Mouse (Mus musculus) CD4-positive, CD25-positive, alpha-beta regulatory T cell, adult 4 months (primary cell): ENCODE results near the gene Fam129c. TPM values are rescaled to one million over a fixed set of nuclear protein-coding genes. Genes with fewer than 3 reads are reported as not detected.
A peak's percentile ranks its signal among the peaks of the same experiment; 100 is the strongest.

ENCODE experiments used
- ATAC-seq: one replicate; pipeline ENCODE4 v1.8.0; 2017
- polyA plus RNA-seq, 2 experiments: library from polyadenylated mRNA; unstranded; fragments of 100-300 nt; shearing (Covaris generic); gene quantifications; one replicate each; pipeline ENCODE4 v1.2.1; 2017

The Fam129c gene
- polyA plus RNA-seq, 2 experiments from 2014 or later: 3.0 to 3.6 TPM

- ATAC-seq: no peak
Measured at GRCm38 (mm10) chr8:71574426-71574825, 23.0 kb upstream of the Fam129c start.

- ATAC-seq: no peak
Measured at GRCm38 (mm10) chr8:71575020-71575419, 22.4 kb upstream of the Fam129c start.

DNA sequence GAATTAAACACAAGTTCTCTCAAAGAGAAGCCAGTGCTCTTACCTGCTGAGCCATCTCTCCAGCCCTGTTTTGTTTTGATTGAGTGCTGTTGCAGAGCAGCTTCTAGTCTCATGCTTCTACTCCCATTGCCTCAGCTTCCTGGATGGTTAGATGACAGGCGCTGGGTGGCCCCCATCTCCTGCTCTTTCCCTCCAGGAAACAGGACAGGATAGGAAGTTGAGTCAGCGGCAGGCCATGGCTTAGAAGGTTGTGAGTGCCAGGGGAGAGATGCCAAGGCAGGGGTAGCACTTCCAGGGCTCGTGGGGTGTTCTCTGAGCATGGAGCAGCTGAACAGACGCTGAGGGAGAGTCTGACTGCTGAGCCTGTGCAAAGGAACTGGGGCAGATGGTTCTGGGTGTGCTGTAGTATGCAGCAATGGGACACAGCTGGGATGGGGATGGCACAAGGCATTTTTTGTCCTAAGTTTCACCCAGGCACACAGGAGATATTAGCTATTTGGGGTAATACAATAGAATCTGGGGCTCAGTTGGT lies 19.5 kb upstream of the Fam129c start:
- ATAC-seq: no peak

- no peak for ATAC-seq
Measured at GRCm38 (mm10) chr8:71579009-71579408, 18.4 kb upstream of the Fam129c start.

GRCm38 (mm10) chr8:71579476-71579875 lies 18.0 kb upstream of the Fam129c start:
- no peak for ATAC-seq

DNA sequence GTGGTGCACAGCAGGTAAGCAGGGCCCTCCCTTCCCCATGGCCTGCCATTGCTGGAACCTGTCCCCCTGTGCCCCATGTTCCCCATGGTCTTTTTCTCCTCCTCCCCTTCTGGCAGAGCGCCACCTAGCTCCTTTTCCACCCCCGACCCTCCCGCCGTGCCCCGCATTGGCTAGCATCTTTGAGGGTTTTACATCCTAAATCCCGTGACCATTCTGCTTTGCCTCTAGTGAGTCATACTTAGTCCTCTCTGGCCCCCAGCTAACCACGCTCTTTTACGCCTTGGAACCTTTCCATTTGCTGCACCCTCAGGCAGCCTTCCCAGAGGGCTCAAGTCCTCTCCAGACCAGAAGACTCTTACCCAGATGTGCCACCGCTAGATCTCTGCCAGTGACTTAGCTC lies 17.2 kb upstream of the Fam129c start:
- no peak for ATAC-seq

GRCm38 (mm10) chr8:71586891-71587290 lies 10.6 kb upstream of the Fam129c start:
- ATAC-seq: no peak

GRCm38 (mm10) chr8:71588762-71589161 lies 8.7 kb upstream of the Fam129c start:
- no peak for ATAC-seq

GRCm38 (mm10) chr8:71591017-71591416 lies 6.4 kb upstream of the Fam129c start:
- no peak for ATAC-seq

GRCm38 (mm10) chr8:71591471-71592373 lies 5.7 kb upstream of the Fam129c start, which contains the start of gene Pgls:
Gene Pgls (plus strand): TSS chr8:71592176.
- ATAC-seq: peak; percentile 84

GRCm38 (mm10) chr8:71592374-71593170 lies 4.9 kb upstream of the Fam129c start:
- peak; percentile 43 for ATAC-seq

DNA sequence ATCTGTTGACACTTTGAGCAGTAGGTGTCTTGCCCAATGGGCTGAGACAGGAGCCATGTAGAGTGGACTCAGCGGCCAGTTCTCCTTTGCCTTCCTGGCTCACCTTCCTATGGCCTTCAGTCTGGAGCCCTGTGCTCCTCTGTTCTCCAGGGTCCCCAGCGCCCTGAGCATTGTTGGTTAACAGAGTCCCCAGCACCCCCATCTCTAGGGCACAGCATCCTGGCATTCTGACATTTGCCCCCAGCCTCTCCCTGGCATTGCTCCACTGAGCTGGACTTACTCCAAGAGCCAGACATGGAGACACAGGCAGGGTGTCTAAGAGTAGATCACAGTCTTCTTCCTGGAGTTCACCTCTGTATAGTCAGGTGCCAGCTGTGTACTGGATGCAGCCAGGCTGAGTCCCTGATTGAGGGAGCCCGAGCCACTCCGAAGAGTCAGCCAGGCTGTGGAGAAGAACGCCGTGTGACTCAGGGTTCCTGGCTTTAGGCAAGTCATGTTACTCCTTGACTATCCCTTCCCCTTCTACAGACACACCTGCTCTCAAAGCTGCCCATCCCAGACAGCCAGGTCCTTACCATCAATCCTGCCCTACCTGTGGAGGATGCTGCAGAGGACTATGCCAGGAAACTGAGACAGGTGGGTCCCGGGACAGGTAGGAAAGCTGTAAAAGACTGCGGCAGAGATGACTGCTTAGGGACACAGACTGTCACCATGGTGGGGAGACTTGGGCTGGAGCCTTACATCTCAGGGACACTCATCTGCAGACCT lies 3.7 kb upstream of the Fam129c start:
- no peak for ATAC-seq

DNA sequence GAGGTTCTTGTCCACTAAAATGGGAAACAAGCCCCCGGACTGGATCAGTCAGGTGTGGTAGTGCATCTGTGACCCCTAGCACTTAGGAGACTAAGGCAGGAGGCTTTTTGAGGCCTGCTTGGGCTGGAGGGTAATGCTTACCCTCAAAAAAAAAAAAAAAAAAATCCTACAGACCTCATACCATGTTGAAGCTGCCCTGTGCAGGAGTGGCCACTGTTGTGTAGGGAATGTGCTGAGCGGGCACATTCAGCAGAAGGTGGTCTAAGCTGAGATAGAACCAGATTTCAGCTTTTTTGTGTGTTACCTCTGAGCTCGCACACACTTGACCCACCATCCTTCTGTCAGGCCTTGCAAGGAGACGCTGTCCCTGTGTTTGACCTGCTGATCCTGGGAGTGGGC lies 3.1 kb upstream of the Fam129c start:
- no peak for ATAC-seq

GRCm38 (mm10) chr8:71595862-71596261 lies 1.6 kb upstream of the Fam129c start:
- ATAC-seq: peak; percentile 41

GRCm38 (mm10) chr8:71596384-71596783 lies 1.1 kb upstream of the Fam129c start:
- ATAC-seq: no peak

- no peak for ATAC-seq
Measured at GRCm38 (mm10) chr8:71596798-71597197, 650 bp upstream of the Fam129c start.

- no peak for ATAC-seq
Measured at GRCm38 (mm10) chr8:71598375-71598774, 927 bp downstream of the Fam129c start.

DNA sequence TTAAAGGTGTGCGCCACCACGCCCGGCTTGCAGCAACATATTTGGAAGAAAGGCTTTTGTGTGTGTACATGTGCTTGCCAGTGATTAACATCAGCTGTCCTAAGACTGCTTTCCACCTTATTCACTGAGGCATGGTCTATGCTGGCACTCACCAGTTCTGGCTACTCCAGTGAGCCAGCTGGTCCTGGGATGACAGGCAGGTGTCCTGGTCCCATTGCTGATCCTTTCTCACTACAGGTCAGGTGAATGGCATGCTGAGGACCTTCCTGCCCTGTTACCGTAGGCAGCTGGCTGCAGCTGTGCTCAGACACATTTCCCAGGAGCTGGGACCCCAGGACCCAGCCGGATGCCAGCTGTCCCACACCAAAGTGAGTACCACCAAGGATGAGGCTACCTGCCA lies 1.4 kb downstream of the Fam129c start:
- ATAC-seq: no peak

DNA sequence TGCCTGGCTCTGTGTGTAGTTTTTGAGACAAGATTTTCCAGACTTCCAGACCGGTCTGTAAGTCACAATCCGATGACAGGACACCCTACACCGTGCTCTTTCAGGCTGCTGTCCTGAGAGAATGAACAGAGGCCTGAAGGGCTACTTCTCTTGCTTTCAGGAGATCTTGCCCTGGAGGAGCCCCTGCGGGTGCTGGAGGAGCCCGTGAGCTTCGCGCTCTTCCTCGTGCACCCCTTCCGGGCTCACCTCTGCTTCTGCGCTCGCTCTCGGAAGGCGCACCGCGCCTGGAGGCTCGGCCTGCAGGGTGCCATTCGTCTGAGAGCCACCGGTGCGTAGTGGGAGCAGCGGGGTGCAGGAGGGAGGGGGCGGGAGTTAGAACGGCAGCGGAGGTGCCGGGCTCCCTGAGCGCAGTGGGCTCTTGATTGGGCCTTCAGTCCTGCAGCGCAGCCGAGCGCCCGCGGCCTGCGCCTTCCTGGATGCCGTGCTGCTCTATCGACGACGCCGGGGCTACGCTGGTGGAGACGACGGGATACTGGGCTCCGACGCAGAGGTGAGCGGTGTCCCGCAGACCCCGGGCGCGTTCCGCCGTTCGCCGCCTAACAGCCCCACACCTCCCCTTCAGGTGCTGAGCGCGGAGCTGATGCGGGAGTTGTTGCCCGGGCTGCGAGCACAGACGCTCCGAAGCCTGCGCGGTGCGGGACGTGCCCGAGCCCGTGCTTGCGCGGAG lies 4.7 kb downstream of the Fam129c start:
- ATAC-seq: peak; percentile 62

DNA sequence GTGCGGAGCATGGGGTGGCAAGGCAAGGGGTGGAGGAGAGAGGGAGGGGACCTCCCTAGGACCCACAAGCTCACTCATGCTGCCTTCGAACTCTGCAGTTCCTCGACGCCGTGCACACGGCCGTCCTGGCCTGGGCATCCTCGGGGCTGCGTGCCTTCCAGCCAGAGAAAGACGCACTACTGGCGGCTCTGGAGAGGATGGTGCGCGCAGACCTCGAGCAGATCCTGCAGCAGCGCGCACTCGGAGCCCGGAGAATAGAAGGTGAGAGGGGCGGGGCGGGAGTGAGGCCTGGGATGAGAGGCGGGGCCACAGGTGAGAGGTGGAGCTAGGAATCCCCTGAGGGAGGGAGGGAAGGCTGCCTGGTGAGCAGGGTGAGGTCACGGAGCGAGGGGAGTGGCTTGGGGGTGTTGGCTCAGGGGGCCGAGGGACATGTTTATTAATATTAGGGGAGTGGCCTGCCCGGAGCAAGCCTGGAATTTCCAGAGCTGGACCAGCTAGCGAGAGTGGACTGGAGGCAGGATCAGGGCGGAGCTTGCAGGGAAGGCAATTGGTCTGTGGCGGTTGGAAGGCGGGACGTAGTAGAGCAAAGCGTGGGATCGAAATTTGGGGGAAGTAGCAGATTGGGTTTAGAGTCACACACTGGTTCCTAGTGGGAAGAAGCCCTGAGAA lies 5.4 kb downstream of the Fam129c start:
- ATAC-seq: no peak

GRCm38 (mm10) chr8:71604021-71604420 lies 6.6 kb downstream of the Fam129c start:
- ATAC-seq: no peak
